Mouse (Mus musculus) CH12.LX (cell line): ENCODE results near the gene Ncoa7. TPM values are rescaled to one million over a fixed set of nuclear protein-coding genes. Genes with fewer than 3 reads are reported as not detected.

Source experiments
- DNase-seq: peaks from one replicate; pipeline ENCODE4 v3.0.0-alpha.2; 2013; ENCODE audit errors: extremely low read depth
- H3K27ac ChIP-seq: 2 replicates; pipeline ENCODE4 v1.5.1; 2012; ENCODE audit warnings: low read depth, mild to moderate bottlenecking, control low read depth, moderate library complexity; ENCODE audit not compliant: insufficient read depth
- H3K27me3 ChIP-seq: replicated peaks from 2 replicates; pipeline ENCODE3; 2012; ENCODE audit warnings: inconsistent platforms
- H3K36me3 ChIP-seq, 2 experiments: replicated peaks in 1 of 2; 2 replicates each; pipeline versions ENCODE3 to v1.6.1; 2012; ENCODE audit warnings: inconsistent platforms in 1 of 2, low read length in 1 of 2, mild to moderate bottlenecking in 1 of 2, mixed read lengths in 1 of 2, moderate library complexity in 1 of 2; ENCODE audit not compliant: control insufficient read depth in 1 of 2, insufficient read depth in 1 of 2
- H3K4me1 ChIP-seq, 2 experiments: 2 replicates each; pipeline ENCODE4 v1.6.1; 2012; ENCODE audit warnings: inconsistent platforms in 1 of 2, moderate library complexity in 1 of 2; ENCODE audit not compliant: insufficient read depth in 2 of 2, control insufficient read depth in 1 of 2
- H3K4me2 ChIP-seq: 2 replicates; pipeline ENCODE4 v1.6.1; 2012; ENCODE audit warnings: low read depth, mild to moderate bottlenecking, control low read depth; ENCODE audit not compliant: poor library complexity, insufficient read depth, severe bottlenecking
- H3K4me3 ChIP-seq, 3 experiments: fragments of 150-350 bp in 1 of 3; sonication (generic) in 1 of 3; replicated peaks in 1 of 3; 2 replicates each; pipeline versions ENCODE3 to v1.5.1; 2011 to 2012; ENCODE audit warnings: low read depth in 2 of 3, low read length in 2 of 3, mild to moderate bottlenecking in 2 of 3, moderate library complexity in 2 of 3, control low read depth in 1 of 3, improper control_type of control experiment in 1 of 3, inconsistent platforms in 1 of 3, mixed read lengths in 1 of 3; ENCODE audit not compliant: poor library complexity in 1 of 3
- H3K79me2 ChIP-seq: replicated peaks from 2 replicates; pipeline ENCODE4 v1.6.1; 2012; ENCODE audit warnings: mild to moderate bottlenecking, moderate library complexity; ENCODE audit not compliant: control insufficient read depth, poor library complexity, insufficient read depth, severe bottlenecking; ENCODE audit errors: extremely low read depth
- H3K9ac ChIP-seq: 2 replicates; pipeline ENCODE4 v1.6.1; 2012; ENCODE audit warnings: low read depth, mild to moderate bottlenecking, control low read depth, moderate library complexity; ENCODE audit not compliant: insufficient read depth
- H3K9me3 ChIP-seq: replicated peaks from 2 replicates; pipeline ENCODE3; 2012; ENCODE audit warnings: low read length, inconsistent platforms, mixed read lengths
- CHD1 ChIP-seq: IDR thresholded peaks from 2 replicates; pipeline ENCODE4 v1.6.1; 2012; ENCODE audit warnings: low read depth, low read length, improper control_type of control experiment, inconsistent platforms
- EP300 ChIP-seq: IDR thresholded peaks from 2 replicates; pipeline ENCODE4 v1.6.1; 2011; ENCODE audit warnings: low read length, improper control_type of control experiment
- ETS1 ChIP-seq: conservative IDR thresholded peaks from 2 replicates; pipeline ENCODE4 v1.6.1; 2012; ENCODE audit warnings: low read depth, mild to moderate bottlenecking, inconsistent platforms, low read length, improper control_type of control experiment, moderate library complexity
- GABPA ChIP-seq: IDR thresholded peaks from 2 replicates; pipeline ENCODE4 v1.6.1; 2012; ENCODE audit warnings: low read depth, low read length, improper control_type of control experiment, inconsistent platforms; ENCODE audit not compliant: insufficient replicate concordance
- HCFC1 ChIP-seq: IDR thresholded peaks from 2 replicates; pipeline ENCODE4 v1.6.1; 2012; ENCODE audit warnings: low read depth, mild to moderate bottlenecking, inconsistent platforms, low read length, improper control_type of control experiment
- IRF4 ChIP-seq: IDR thresholded peaks from 2 replicates; pipeline ENCODE4 v1.6.1; 2014; ENCODE audit warnings: low read depth, mild to moderate bottlenecking, inconsistent platforms, low read length, improper control_type of control experiment
- JUN ChIP-seq: IDR thresholded peaks from 2 replicates; pipeline ENCODE4 v1.6.1; 2011; ENCODE audit warnings: low read depth, mild to moderate bottlenecking, low read length, improper control_type of control experiment, moderate library complexity; ENCODE audit not compliant: insufficient read depth
- JUND ChIP-seq: conservative IDR thresholded peaks from 2 replicates; pipeline ENCODE4 v1.6.1; 2011; ENCODE audit warnings: low read depth, low read length, improper control_type of control experiment
- MAFK ChIP-seq: IDR thresholded peaks from 2 replicates; pipeline ENCODE4 v1.6.1; 2011; ENCODE audit warnings: low read length, improper control_type of control experiment; ENCODE audit not compliant: insufficient replicate concordance
- MAX ChIP-seq: IDR thresholded peaks from 2 replicates; pipeline ENCODE4 v1.6.1; 2011; ENCODE audit warnings: low read length, improper control_type of control experiment
- MXI1 ChIP-seq: IDR thresholded peaks from 2 replicates; pipeline ENCODE4 v1.6.1; 2011; ENCODE audit warnings: mild to moderate bottlenecking, low read depth, low read length, improper control_type of control experiment
- PAX5 ChIP-seq: IDR thresholded peaks from 2 replicates; pipeline ENCODE4 v1.6.1; 2012; ENCODE audit warnings: low read length, inconsistent platforms, mixed read lengths
- SMC3 ChIP-seq: IDR thresholded peaks from 2 replicates; pipeline ENCODE4 v1.6.1; 2011; ENCODE audit warnings: low read depth, low read length, improper control_type of control experiment
- TBP ChIP-seq: conservative IDR thresholded peaks from 2 replicates; pipeline ENCODE4 v1.6.1; 2011; ENCODE audit warnings: low read depth, low read length, improper control_type of control experiment
- TCF12 ChIP-seq: IDR thresholded peaks from 2 replicates; pipeline ENCODE4 v1.6.1; 2014; ENCODE audit warnings: low read depth, mild to moderate bottlenecking, inconsistent platforms, low read length, improper control_type of control experiment
- UBTF ChIP-seq: IDR thresholded peaks from 2 replicates; pipeline ENCODE4 v1.6.1; 2012; ENCODE audit warnings: low read depth, mild to moderate bottlenecking, inconsistent platforms, low read length, improper control_type of control experiment, moderate library complexity
- ZMIZ1 ChIP-seq: IDR thresholded peaks from 2 replicates; pipeline ENCODE4 v1.6.1; 2012; ENCODE audit warnings: low read depth, mild to moderate bottlenecking, inconsistent platforms, low read length, improper control_type of control experiment
- dilution Hi-C: fragments of 300-500 bp; cut with MboI; formaldehyde crosslinking; loops from 2 replicates; pipeline ENCODE4 v1.14.3; 2020; ENCODE audit warnings: low sequenced_read_pairs; ENCODE audit not compliant: extremely low pct_unique_long_range_greater_than_20kb, extremely low pct_ligation_motif_present
- in situ Hi-C: fragments of 300-500 bp; cut with MboI; formaldehyde crosslinking; loops from 3 replicates; pipeline ENCODE4 v1.14.3; 2019; ENCODE audit warnings: low sequenced_read_pairs, low pct_ligation_motif_present, low pct_unique_long_range_greater_than_20kb, mixed read lengths
- polyA plus RNA-seq: library from polyadenylated mRNA; unstranded; fragments of >175 nt; gene quantifications from 2 replicates; pipeline ENCODE4 v1.2.1, GENCODE M21; 2012; ENCODE audit warnings: low read depth; ENCODE audit not compliant: insufficient read length
- total RNA-seq, 2 experiments: library from RNA; depleted of rRNA; stranded (reverse); fragments of 300-350 nt in 1 of 2; fragments of >200 nt in 1 of 2; gene quantifications; 2 replicates each; pipeline ENCODE4 v1.2.3; 2012 to 2014

Gene Ncoa7
- total and polyA plus RNA-seq, 3 experiments, result 4.7 to 9.2 (median 7.0) TPM

DNA sequence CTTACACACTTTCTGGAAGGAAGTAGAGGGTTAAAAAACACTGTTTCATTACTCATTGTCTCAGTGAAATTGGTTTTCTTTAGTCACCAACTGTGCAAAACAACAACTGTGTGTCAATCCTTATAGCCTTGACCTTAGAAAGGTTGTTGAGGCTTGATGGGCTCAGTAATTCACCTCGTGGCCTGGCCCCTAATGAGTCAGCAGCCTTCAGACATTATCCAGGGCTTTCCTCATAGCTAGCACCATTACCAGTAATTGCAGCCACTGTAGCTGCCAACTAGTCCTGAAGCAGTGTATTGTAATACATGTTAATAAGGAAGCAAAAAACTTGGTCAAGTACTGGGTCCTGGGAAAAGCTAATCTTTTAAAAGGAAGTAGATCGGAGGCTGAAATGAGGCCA is 125.1 kb downstream of the Ncoa7 start:
- Histone ChIP-seq H3K27ac (no peak overlapping the region), H3K9me3 (no peaks in the 10 kb centered on the region), H3K4me1 (peaks cover 0 to 3% of the 10 kb centered on the region in 2 experiments; a peak in 1 of 4 replicates), H3K9ac (no peak overlapping the region), H3K27me3 (no peaks in the 10 kb centered on the region), H3K79me2 (no peaks in the 10 kb centered on the region), H3K4me2 (no peak overlapping the region), H3K4me3 (no peak overlapping the region), H3K36me3 (peaks cover 0 to 17% of the 10 kb centered on the region in 2 experiments)
- in situ Hi-C loops (no loop called here), dilution Hi-C loops (no loop called here)
- DNase-seq, result no peak
- no peak for TF ChIP-seq MXI1
- no peak for TF ChIP-seq MAX
- TF ChIP-seq JUND, result no peak
- no peak for TF ChIP-seq MAFK
- no peak for TF ChIP-seq ZMIZ1
- no peak for TF ChIP-seq ETS1

- Histone ChIP-seq H3K9ac (no peak overlapping the region), H3K9me3 (no peaks in the 10 kb centered on the region), H3K79me2 (no peaks in the 10 kb centered on the region), H3K36me3 (peaks cover 0 to 16% of the 10 kb centered on the region in 2 experiments), H3K4me1 (peaks cover 0 to 3% of the 10 kb centered on the region in 2 experiments; a peak in 1 of 4 replicates), H3K27me3 (no peaks in the 10 kb centered on the region), H3K4me3 (no peak overlapping the region), H3K4me2 (no peak overlapping the region), H3K27ac (no peak overlapping the region)
- dilution Hi-C loops (no loop called here), in situ Hi-C loops (no loop called here)
- TF ChIP-seq EP300 (no peak), HCFC1 (no peak), SMC3 (no peak), GABPA (no peak), CHD1 (no peak), TBP (no peak), IRF4 (no peak), JUN (no peak), PAX5 (no peak), UBTF (no peak), TCF12 (no peak)
- DNase-seq, result no peak
These were observed 128.3 kb downstream of the Ncoa7 start for GRCm38 (mm10) chr10:30674825-30675224.
